Mouse (Mus musculus): Measurements from ENCODE around the gene Gimap1.

GRCm38 (mm10) chr6:48732864-48733304 lies 6.0 kb upstream of the Gimap1 start:
- TF ChIP-seq CTCF (IDR thresholded peaks at IDR 0.05; ENCODE audit: low read depth) (no peak), EP300 (IDR thresholded peaks at IDR 0.05; ENCODE audit: low read depth) (no peak)
